Mouse (Mus musculus) heart, embryonic 16.5 days (tissue): ENCODE measurements around the gene Cul3. TPM values are rescaled to one million over a fixed set of nuclear protein-coding genes. Genes with fewer than 3 reads are reported as not detected.

Experiments
- ATAC-seq: fragments of 200-750 bp; cut with Nextera tagmentation; replicated peaks from 2 replicates; pipeline ENCODE4 v1.8.0; 2017; ENCODE audit warnings: moderate number of reproducible peaks; ENCODE audit not compliant: insufficient read depth, low FRiP score; ENCODE audit errors: extremely low read depth
- H3K27ac ChIP-seq: fragments of 300-500 bp; sonication (generic); 2 replicates; pipeline ENCODE4 v1.5.1; 2014; ENCODE audit warnings: mild to moderate bottlenecking, low read length, control low read depth, moderate library complexity
- H3K27me3 ChIP-seq: fragments of 300-500 bp; sonication (generic); 2 replicates; pipeline ENCODE4 v1.6.1; 2014; ENCODE audit warnings: low read length, mixed read lengths; ENCODE audit not compliant: control insufficient read depth, insufficient read depth
- H3K36me3 ChIP-seq: fragments of 300-500 bp; sonication (generic); 2 replicates; pipeline ENCODE4 v1.6.1; 2014; ENCODE audit not compliant: control insufficient read depth, insufficient read depth
- H3K4me1 ChIP-seq: fragments of 300-500 bp; sonication (generic); 2 replicates; pipeline ENCODE4 v1.6.1; 2014; ENCODE audit warnings: low read length, mixed read lengths; ENCODE audit not compliant: control insufficient read depth, insufficient read depth
- H3K4me2 ChIP-seq: fragments of 300-500 bp; sonication (generic); 2 replicates; pipeline ENCODE4 v1.6.1; 2014; ENCODE audit warnings: low read depth, mild to moderate bottlenecking, control low read depth, low read length
- H3K4me3 ChIP-seq: fragments of 300-500 bp; sonication (generic); 2 replicates; pipeline ENCODE4 v1.5.1; 2014; ENCODE audit warnings: mild to moderate bottlenecking, control low read depth, low read length
- H3K9ac ChIP-seq: fragments of 300-500 bp; sonication (generic); 2 replicates; pipeline ENCODE4 v1.6.1; 2014; ENCODE audit warnings: low read length, control low read depth
- H3K9me3 ChIP-seq: fragments of 300-500 bp; sonication (generic); replicated peaks from 2 replicates; pipeline ENCODE4 v1.6.1; 2016; ENCODE audit warnings: low read length; ENCODE audit not compliant: control insufficient read depth
- WGBS: fragments of 180-500 bp; shearing (Covaris S2); extraction: QIAGEN DNeasy Blood & Tissue Kit; methylation state at CpG from one replicate; pipeline ENCODE4 v1.1.7; 2014; 5-methylcytosine and 5-hydroxymethylcytosine counted together
- polyA plus RNA-seq: library from polyadenylated mRNA; unstranded; fragments of >200 nt; fragmentation: Nextera tagmentation; extraction: Ambion mirVana; gene quantifications from 2 replicates; pipeline ENCODE4 v1.2.1, GENCODE M21; 2015

Cul3 gene
- polyA plus RNA-seq, 1 experiment from 2014 or later, result 26.0 TPM

DNA sequence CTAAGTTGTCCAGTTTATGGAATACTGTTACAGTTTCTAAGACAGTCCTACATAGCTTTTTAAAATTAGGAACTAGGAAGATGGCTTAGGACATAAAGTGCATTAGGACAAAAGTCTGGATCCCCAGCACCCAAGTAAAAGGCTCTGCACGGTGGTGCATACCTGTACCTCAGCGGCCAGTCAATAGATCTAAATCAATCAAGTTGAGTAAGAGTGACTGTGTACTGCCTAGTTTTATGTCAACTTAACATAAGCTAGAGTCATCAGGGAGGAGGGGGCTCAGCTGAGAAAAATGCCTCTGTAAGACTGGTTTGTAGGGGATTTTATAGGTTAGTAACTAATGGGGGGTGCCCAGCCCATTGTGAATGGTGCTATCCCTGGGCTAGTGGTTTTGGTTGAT, 9.3 kb downstream of the Cul3 start:
- no peak overlapping the region for H3K27ac ChIP-seq
- ATAC-seq, result no peak
- 61% methylated on average over 2 of the region's 2 CpGs for WGBS
- H3K27me3 ChIP-seq, result no peaks in the 10 kb centered on the region
- H3K9ac ChIP-seq, result no peak overlapping the region
- no peaks in the 10 kb centered on the region for H3K9me3 ChIP-seq
- H3K4me2 ChIP-seq, result no peak overlapping the region
- peaks cover 21% of the 10 kb centered on the region for H3K4me1 ChIP-seq
- H3K4me3 ChIP-seq, result no peak overlapping the region
- no peaks in the 10 kb centered on the region for H3K36me3 ChIP-seq

DNA sequence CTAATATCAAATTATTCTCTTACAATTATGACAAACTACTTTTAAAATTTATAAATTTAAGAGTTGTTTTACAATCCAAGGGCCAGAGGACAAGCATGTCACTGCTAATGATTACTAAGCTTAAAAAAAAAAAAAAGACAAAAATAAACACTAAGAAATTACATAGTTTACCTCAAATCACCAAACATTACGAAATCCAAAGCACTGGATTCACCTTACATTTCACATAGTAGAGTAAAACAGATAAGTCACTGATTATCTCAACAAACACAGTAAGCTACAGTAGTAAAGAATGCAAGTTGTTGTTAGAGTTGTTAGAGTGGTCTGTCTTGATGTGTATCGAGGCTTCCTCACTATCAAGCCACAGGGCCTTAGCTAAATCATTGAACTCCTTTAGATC, 14.5 kb downstream of the Cul3 start:
- Histone ChIP-seq H3K9me3 (no peaks in the 10 kb centered on the region), H3K4me1 (peaks cover 11% of the 10 kb centered on the region), H3K9ac (no peak overlapping the region), H3K4me3 (no peak overlapping the region), H3K27ac (no peak overlapping the region), H3K4me2 (no peak overlapping the region), H3K27me3 (no peaks in the 10 kb centered on the region), H3K36me3 (peaks cover 3% of the 10 kb centered on the region; the same call in 1 of the 2 replicates)
- 68% methylated on average over 2 of the region's 2 CpGs for WGBS
- no peak for ATAC-seq

DNA sequence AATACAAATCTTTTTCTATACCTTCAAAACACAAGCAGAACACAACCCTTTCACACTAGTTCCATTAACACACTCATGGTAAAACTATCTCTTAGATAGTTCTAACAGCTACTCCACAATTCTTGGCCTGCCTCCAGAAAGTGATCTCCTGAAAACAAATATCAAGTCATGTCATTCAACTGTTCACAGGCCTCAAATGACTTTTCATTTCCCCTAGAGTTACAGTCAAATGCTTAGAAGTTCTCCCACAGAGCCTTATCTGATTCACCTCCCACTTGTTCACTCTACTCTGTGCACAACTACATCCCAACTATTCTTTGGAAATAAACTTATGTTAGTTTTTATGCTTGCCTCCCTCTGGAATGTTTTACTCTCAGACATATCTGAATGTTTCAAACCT, 15.9 kb downstream of the Cul3 start:
- H3K9me3 ChIP-seq, result no peaks in the 10 kb centered on the region

DNA sequence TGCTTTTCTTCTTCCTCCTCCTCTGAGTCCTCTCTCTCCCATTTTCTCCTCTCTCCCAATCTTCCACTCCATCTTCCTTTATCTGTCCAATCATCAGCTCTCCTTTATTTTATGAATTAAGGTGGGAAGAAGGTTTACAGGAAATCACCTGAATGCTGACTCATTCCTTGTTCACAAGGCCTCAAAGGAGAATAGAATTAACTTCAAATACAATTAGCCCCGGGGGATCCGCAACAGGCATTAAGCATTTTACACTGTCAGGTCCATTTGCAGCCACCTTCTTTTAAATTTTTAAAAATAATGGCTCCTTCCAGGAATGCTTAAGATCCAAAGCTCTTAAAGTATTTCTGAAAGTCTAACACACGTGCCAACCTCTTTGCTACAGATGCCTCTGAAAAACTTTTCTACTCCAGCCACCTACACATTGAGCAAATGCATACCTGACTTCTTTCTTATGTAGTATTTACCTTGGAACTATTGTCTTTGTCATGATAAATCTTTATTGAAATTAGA, 24.7 kb downstream of the Cul3 start:
- no peak for ATAC-seq
- H3K27ac ChIP-seq, result no peak overlapping the region
- 89% methylated on average over 3 of the region's 3 CpGs for WGBS
- H3K4me2 ChIP-seq, result no peak overlapping the region
- no peak overlapping the region for H3K4me3 ChIP-seq
- no peaks in the 10 kb centered on the region for H3K36me3 ChIP-seq
- H3K9me3 ChIP-seq, result no peaks in the 10 kb centered on the region
- H3K4me1 ChIP-seq, result no peaks in the 10 kb centered on the region; the same call in 1 of the 2 replicates
- no peak overlapping the region for H3K9ac ChIP-seq
- H3K27me3 ChIP-seq, result no peaks in the 10 kb centered on the region

More for the DNA sequence above, 15.9 kb downstream of the Cul3 start:
- Histone ChIP-seq H3K4me2 (no peak overlapping the region), H3K36me3 (peaks cover 3% of the 10 kb centered on the region; the same call in 1 of the 2 replicates), H3K4me1 (peaks cover 11% of the 10 kb centered on the region), H3K27me3 (no peaks in the 10 kb centered on the region), H3K9ac (no peak overlapping the region), H3K4me3 (no peak overlapping the region), H3K27ac (no peak overlapping the region)
- no peak for ATAC-seq

DNA sequence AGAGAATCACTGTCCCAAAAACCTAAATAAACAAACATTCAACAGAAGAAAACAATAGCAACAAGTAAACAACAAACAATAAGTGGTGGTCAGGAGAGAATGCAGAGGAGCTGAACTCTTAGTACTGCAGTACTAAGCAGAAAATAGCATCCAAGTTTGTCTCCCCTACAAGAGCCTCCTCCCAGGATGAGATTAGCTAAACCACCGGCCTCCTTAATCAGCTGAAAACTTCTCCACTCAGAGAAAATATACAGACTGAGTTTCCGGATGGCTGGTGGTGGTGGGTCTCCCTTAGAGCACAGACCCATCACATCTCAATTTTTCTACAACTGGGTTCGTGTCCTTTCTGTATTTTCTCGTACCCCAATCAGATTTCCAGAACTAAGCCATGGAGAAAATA, 47.0 kb downstream of the Cul3 start:
- Histone ChIP-seq H3K4me2 (peak overlapping the region; percentile 34; the same call in 1 of the 2 replicates), H3K27me3 (no peaks in the 10 kb centered on the region), H3K4me3 (no peak overlapping the region), H3K9me3 (no peaks in the 10 kb centered on the region), H3K36me3 (no peaks in the 10 kb centered on the region), H3K27ac (peak overlapping the region; percentile 25; the same call in 1 of the 2 replicates), H3K9ac (no peak overlapping the region), H3K4me1 (peaks cover 30% of the 10 kb centered on the region)
- whole genome bisulfite sequencing, result 36% methylated on average over 4 of the region's 4 CpGs
- ATAC-seq, result no peak

DNA sequence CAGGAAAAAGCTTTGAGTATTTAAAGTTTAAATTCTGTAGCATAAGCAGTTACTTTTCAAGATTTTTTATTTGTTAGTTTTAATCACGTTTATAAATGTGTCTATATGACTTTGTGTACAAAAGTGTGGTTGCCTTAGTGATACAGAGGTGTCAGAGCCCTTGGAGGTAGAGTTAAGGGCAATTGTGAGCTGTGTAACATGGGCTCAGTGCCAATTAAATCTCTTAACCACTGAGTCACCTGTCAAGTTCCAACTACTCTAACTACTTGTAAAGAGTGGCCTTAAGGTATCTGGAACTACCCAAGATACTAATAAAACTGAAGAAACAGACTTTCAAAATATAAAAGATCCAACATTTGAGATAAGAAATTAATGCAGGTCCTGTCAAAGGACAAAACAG, 61.5 kb downstream of the Cul3 start:
- ATAC-seq, result no peak
- Histone ChIP-seq H3K4me2 (no peak overlapping the region), H3K27me3 (no peaks in the 10 kb centered on the region), H3K9me3 (no peaks in the 10 kb centered on the region), H3K36me3 (peaks cover 32% of the 10 kb centered on the region), H3K27ac (no peak overlapping the region), H3K4me3 (no peak overlapping the region), H3K9ac (no peak overlapping the region), H3K4me1 (no peaks in the 10 kb centered on the region)
- WGBS, result 64% methylated on average over 1 of the region's 1 CpGs

DNA sequence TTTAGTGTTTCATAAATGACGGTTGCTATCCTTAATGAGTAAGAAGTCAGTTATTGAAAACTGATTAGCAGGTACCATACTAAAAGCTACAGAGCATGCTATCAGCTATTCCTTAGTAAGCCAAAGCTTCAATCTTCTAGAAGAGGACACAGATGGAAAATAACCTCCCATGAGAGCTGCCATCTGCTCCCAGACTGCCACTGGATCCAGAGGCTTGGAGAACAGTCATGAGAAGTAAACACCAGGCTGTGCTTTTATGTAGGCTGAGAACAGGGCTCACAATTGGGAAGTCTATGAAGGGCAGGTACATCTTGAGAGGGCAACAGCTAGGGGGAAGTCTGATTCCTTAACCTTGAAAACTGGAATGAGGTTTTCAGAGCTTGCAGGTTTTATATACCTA, 79.8 kb downstream of the Cul3 start:
- peaks cover 5% of the 10 kb centered on the region; the same call in 1 of the 2 replicates for H3K36me3 ChIP-seq
- no peak overlapping the region for H3K4me3 ChIP-seq
- H3K27ac ChIP-seq, result no peak overlapping the region
- H3K4me2 ChIP-seq, result no peak overlapping the region
- H3K27me3 ChIP-seq, result no peaks in the 10 kb centered on the region
- no peaks in the 10 kb centered on the region for H3K4me1 ChIP-seq
- no peak overlapping the region for H3K9ac ChIP-seq
- 88% methylated on average over 1 of the region's 1 CpGs for WGBS
- H3K9me3 ChIP-seq, result no peaks in the 10 kb centered on the region
- no peak for ATAC-seq

DNA sequence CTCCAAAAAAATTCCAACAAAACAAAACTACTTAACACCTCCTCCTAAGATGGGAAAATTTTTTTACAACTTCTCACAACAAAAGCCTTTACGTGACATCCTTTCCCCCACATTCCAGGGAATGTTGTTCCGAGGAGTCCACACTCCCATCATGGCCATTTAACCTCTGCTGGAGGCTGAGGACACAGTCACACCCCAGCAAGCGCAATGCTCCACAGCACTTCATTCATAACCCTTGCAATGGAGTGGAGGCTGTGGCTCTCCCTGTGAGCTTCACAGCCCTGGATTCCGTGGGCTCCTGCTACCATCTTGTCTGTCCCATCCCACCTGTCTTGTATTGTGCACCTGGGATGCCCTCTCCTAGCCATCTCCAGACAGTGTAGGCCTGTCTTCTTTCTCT, 81.6 kb downstream of the Cul3 start:
- Histone ChIP-seq H3K27me3 (no peaks in the 10 kb centered on the region), H3K4me3 (no peak overlapping the region), H3K36me3 (no peaks in the 10 kb centered on the region), H3K27ac (no peak overlapping the region), H3K9ac (no peak overlapping the region), H3K9me3 (no peaks in the 10 kb centered on the region), H3K4me2 (no peak overlapping the region), H3K4me1 (no peaks in the 10 kb centered on the region)
- WGBS, result 69% methylated on average over 4 of the region's 4 CpGs
- ATAC-seq, result no peak

DNA sequence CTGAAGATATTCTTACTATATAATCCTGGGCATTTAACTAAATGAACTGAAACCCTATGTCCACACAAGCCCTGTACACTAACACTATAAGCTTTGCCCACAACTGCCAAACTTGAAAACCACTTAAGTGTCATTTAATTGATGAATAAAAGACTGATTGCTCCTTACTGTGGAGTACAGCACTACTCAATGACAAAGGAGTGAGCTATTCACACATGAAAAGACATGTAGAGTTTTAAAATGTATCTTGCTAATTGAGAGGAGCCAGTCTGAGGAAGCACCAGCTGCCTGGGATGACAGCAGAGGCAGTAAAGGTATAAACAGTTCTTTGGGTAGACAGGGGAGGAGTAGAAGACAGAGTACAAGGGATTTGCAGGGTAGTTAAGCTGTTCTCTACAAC, 87.0 kb downstream of the Cul3 start:
- H3K9me3 ChIP-seq, result no peaks in the 10 kb centered on the region
- H3K36me3 ChIP-seq, result no peaks in the 10 kb centered on the region
- no peak overlapping the region for H3K27ac ChIP-seq
- H3K4me2 ChIP-seq, result no peak overlapping the region
- ATAC-seq, result no peak
- H3K4me1 ChIP-seq, result no peaks in the 10 kb centered on the region
- no peak overlapping the region for H3K9ac ChIP-seq
- no peaks in the 10 kb centered on the region for H3K27me3 ChIP-seq
- H3K4me3 ChIP-seq, result no peak overlapping the region
